Mouse (Mus musculus) heart, postnatal 0 days (tissue): Measurements from ENCODE around the gene Krt9.

ENCODE experiments used
- CTCF ChIP-seq: IDR thresholded peaks from 2 replicates; pipeline ENCODE4 v1.5.1; 2016; ENCODE audit warnings: antibody characterized with exemption, control low read depth, low read depth
- EP300 ChIP-seq: IDR thresholded peaks from 2 replicates; pipeline ENCODE4 v1.6.1; 2016; ENCODE audit warnings: antibody characterized with exemption, low read depth

GRCm38 (mm10) chr11:100157331-100157730 lies 35.7 kb downstream of the Krt9 start:
- TF ChIP-seq CTCF (no peak), EP300 (no peak)
